Mouse (Mus musculus): ENCODE measurements at regions not wholly inside any gene's neighbourhood (a gene's known extent, or its start where the extent isn't known, plus 50 kb on each side); places are given as distances from the start of the nearest gene placed in this dataset.
A peak's percentile ranks its signal among the peaks of the same experiment; 100 is the strongest.

GRCm38 (mm10) chr2:15450092-15450831 lies 76.0 kb upstream of the Malrd1 start:
- peaks cover 0 to 15% of the 10 kb centered on the region in 2 experiments; a peak in 2 of 4 replicates for H3K36me3 ChIP-seq (ENCODE audit: control insufficient read depth in 1 of 2, insufficient read depth in 2 of 2, low read length in 2 of 2)
- no peaks in the 10 kb centered on the region for H3K27me3 ChIP-seq (ENCODE audit: control insufficient read depth in 1 of 2, insufficient read depth in 2 of 2, low read length in 2 of 2)
- H3K9me3 ChIP-seq (replicated peaks; ENCODE audit: insufficient read depth, low read length), result no peaks in the 10 kb centered on the region
- peaks cover 18 to 20% of the 10 kb centered on the region in 2 experiments for H3K4me1 ChIP-seq (ENCODE audit: control insufficient read depth in 1 of 2, insufficient read depth in 2 of 2, low read length in 2 of 2)
- H3K79me2 ChIP-seq (ENCODE audit: control insufficient read depth, insufficient read depth, low read length, poor library complexity), result no peaks in the 10 kb centered on the region
- peak overlapping the region; percentile 59 for H3K27ac ChIP-seq (ENCODE audit: control insufficient read depth, low read depth, low read length)
- DNase-seq (ENCODE audit: low read depth, low spot score), result peak; percentile 26
- peak overlapping the region; percentile 14; the same call in 1 of the 2 replicates for H3K9ac ChIP-seq (ENCODE audit: control insufficient read depth, low read depth, low read length, poor library complexity, severe bottlenecking)
- TF ChIP-seq TBP (IDR thresholded peaks at IDR 0.05; ENCODE audit: low read depth, low read length) (peak; percentile 63; the same call in 1 of the 2 replicates), GATA1 (IDR thresholded peaks at IDR 0.05; ENCODE audit: low read depth, low read length) (peak; percentile 63), EP300 (IDR thresholded peaks at IDR 0.05; ENCODE audit: low read depth in 1 of 2, low read length in 2 of 2) (peak; percentile 29 to 45; a peak in 2 of 4 replicates), USF2 (IDR thresholded peaks at IDR 0.05; ENCODE audit: borderline replicate concordance in 1 of 2, insufficient read depth in 1 of 2, low read depth in 1 of 2, low read length in 2 of 2) (no peak), MAFK (IDR thresholded peaks at IDR 0.05; ENCODE audit: borderline replicate concordance, low read depth, low read length) (peak; percentile 69)
- peak overlapping the region in 1 of 2 experiments; percentile 31; a peak in 1 of 4 replicates for H3K4me3 ChIP-seq (ENCODE audit: control insufficient read depth in 1 of 2, insufficient read depth in 1 of 2, low read depth in 2 of 2, low read length in 2 of 2)

DNA sequence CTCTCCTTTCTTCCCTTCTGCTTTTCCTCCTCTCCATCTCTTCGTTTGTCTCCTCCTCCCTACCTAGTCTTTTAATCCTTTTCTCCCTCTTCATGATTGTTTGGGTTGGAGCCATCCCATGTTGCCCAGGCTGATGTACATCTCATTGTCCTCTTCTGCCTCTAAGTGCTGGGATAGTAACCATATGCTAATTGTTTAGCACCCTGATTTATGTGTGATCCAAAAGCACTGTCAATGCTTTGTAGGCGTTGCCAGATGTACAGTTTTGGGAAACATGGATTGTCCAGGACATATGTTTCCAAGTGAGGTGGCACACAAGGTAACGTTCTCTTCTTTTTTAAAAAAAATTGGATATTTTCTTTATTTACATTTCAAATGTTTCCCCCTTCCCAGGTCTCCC lies 74.5 kb upstream of the Malrd1 start:
- Histone ChIP-seq H3K27ac (ENCODE audit: control insufficient read depth, low read depth, low read length) (peak overlapping the region; percentile 43), H3K4me3 (ENCODE audit: control insufficient read depth in 1 of 2, insufficient read depth in 1 of 2, low read depth in 2 of 2, low read length in 2 of 2) (no peak overlapping the region), H3K9me3 (replicated peaks; ENCODE audit: insufficient read depth, low read length) (no peaks in the 10 kb centered on the region), H3K36me3 (ENCODE audit: control insufficient read depth in 1 of 2, insufficient read depth in 2 of 2, low read length in 2 of 2) (peaks cover 0 to 15% of the 10 kb centered on the region in 2 experiments; a peak in 2 of 4 replicates), H3K79me2 (ENCODE audit: control insufficient read depth, insufficient read depth, low read length, poor library complexity) (no peaks in the 10 kb centered on the region), H3K27me3 (ENCODE audit: control insufficient read depth in 1 of 2, insufficient read depth in 2 of 2, low read length in 2 of 2) (no peaks in the 10 kb centered on the region), H3K4me1 (ENCODE audit: control insufficient read depth in 1 of 2, insufficient read depth in 2 of 2, low read length in 2 of 2) (peaks cover 18 to 20% of the 10 kb centered on the region in 2 experiments), H3K9ac (ENCODE audit: control insufficient read depth, low read depth, low read length, poor library complexity, severe bottlenecking) (no peak overlapping the region)
- DNase-seq (ENCODE audit: low read depth, low spot score), result peak; percentile 20
- no peak for TF ChIP-seq NELFE (IDR thresholded peaks at IDR 0.05; ENCODE audit: low read depth, low read length)
- no peak for TF ChIP-seq POLR2AphosphoS2 (IDR thresholded peaks at IDR 0.05; ENCODE audit: low read length)
- no peak for TF ChIP-seq ETS1 (IDR thresholded peaks at IDR 0.05; ENCODE audit: low read depth, low read length)
- TF ChIP-seq MAX (IDR thresholded peaks at IDR 0.05; ENCODE audit: low read length), result no peak
- TF ChIP-seq SIN3A (IDR thresholded peaks at IDR 0.05; ENCODE audit: low read length), result no peak
- no peak for TF ChIP-seq ZMIZ1 (IDR thresholded peaks at IDR 0.05; ENCODE audit: low read depth, low read length)
- no peak for TF ChIP-seq ZC3H11A (IDR thresholded peaks at IDR 0.05; ENCODE audit: low read depth, low read length)
- TF ChIP-seq ZKSCAN1 (IDR thresholded peaks at IDR 0.05; ENCODE audit: low read depth, low read length), result no peak
- TF ChIP-seq RAD21 (IDR thresholded peaks at IDR 0.05; ENCODE audit: low read depth, low read length), result no peak
